14 mouse cellular contexts compared by ENCODE assay signal in genomic region chr5:49990737-49991323, GRCm38 (mm10).
DNase-seq lines count a peak whose midpoint lies in the region; ATAC-seq lines count a peak whose summit lies in the region.
"Had no signal": no experiment of that assay in that cellular context is flagged by ENCODE, and none has a peak within 500 bp of the region (broad histone marks: within the 10 kb centered on the region; RNA-seq: fewer than 3 reads in every experiment).

No protein-coding gene starts in this region.

- 0 out of 2 replicates have a peak, but pooled peaks have one; percentile 31 for ATAC-seq in limb, embryonic 11.5 days (ENCODE audit: insufficient number of reproducible peaks, low FRiP score, low TSS enrichment, low read depth)
- peak; percentile 92 for ATAC-seq in intestine, embryonic 14.5 days (replicated peaks; ENCODE audit: low FRiP score, low TSS enrichment, low read depth)
- ATAC-seq in forebrain, embryonic 11.5 days (replicated peaks; ENCODE audit: low FRiP score), result no peak
- ATAC-seq: Patski had no signal

- H3K27ac ChIP-seq in limb, embryonic 11.5 days (replicated peaks; ENCODE audit: low read depth, low read length), result no peak overlapping the region
- no peak overlapping the region for H3K27ac ChIP-seq in limb, embryonic 10.5 days
- H3K27ac ChIP-seq in intestine, embryonic 14.5 days (ENCODE audit: low read depth), result no peak overlapping the region; the same call in 1 of the 2 replicates
- no peak overlapping the region for H3K27ac ChIP-seq in forebrain, embryonic 11.5 days (ENCODE audit: low read depth, low read length)
- H3K27ac ChIP-seq: hindbrain, embryonic 13.5 days had no signal

- DNase-seq in limb, embryonic 11.5 days (ENCODE audit: low spot score), result no peak
- no peak for DNase-seq in limb, embryonic 10.5 days (ENCODE audit: low spot score)
- DNase-seq in intestine, embryonic 14.5 days (ENCODE audit: low spot score), result no peak
- DNase-seq in lung, adult 18-20 months, result peak; percentile 68 to 76
- peak; percentile 14 for DNase-seq in skeletal muscle tissue, adult 2 months (ENCODE audit: low read depth, low spot score)
- DNase-seq in forebrain, embryonic 11.5 days (ENCODE audit: low spot score), result no peak
- no peak for DNase-seq in ovary, adult 18-20 months (ENCODE audit: low spot score)
- no peak for DNase-seq in neural tube, embryonic 10.5 days (ENCODE audit: extremely low spot score, low spot score)
- DNase-seq: cerebellum, postnatal 14 days; kidney, adult 9 months; thymus, postnatal 4 days had no signal

- H3K9me3 ChIP-seq in limb, embryonic 11.5 days (ENCODE audit: control insufficient read depth, low read length), result no peaks in the 10 kb centered on the region
- H3K9me3 ChIP-seq in limb, embryonic 10.5 days (replicated peaks), result no peaks in the 10 kb centered on the region
- no peaks in the 10 kb centered on the region for H3K9me3 ChIP-seq in intestine, embryonic 14.5 days (ENCODE audit: control insufficient read depth, low read length)
- H3K9me3 ChIP-seq in forebrain, embryonic 11.5 days (ENCODE audit: control insufficient read depth, low read length), result no peaks in the 10 kb centered on the region
- H3K9me3 ChIP-seq: hindbrain, embryonic 13.5 days; megakaryocyte, embryonic 14.5 days had no signal

- H3K9ac ChIP-seq in limb, embryonic 11.5 days (ENCODE audit: low read length), result no peak overlapping the region
- no peak overlapping the region for H3K9ac ChIP-seq in intestine, embryonic 14.5 days (ENCODE audit: low read length)
- H3K9ac ChIP-seq in forebrain, embryonic 11.5 days (ENCODE audit: low read length), result no peak overlapping the region
- H3K9ac ChIP-seq: hindbrain, embryonic 13.5 days had no signal

- WGBS in limb, embryonic 11.5 days, result 86% methylated on average over 8 of the region's 8 CpGs
- WGBS in limb, embryonic 10.5 days, result 87% methylated on average over 8 of the region's 8 CpGs
- 78% methylated on average over 8 of the region's 8 CpGs for WGBS in intestine, embryonic 14.5 days
- WGBS in forebrain, embryonic 11.5 days, result 92% methylated on average over 8 of the region's 8 CpGs

- H3K4me2 ChIP-seq in limb, embryonic 11.5 days (ENCODE audit: low read depth, severe bottlenecking), result no peak overlapping the region
- no peak overlapping the region for H3K4me2 ChIP-seq in intestine, embryonic 14.5 days (ENCODE audit: low read length)
- H3K4me2 ChIP-seq in forebrain, embryonic 11.5 days (ENCODE audit: low read depth, low read length, severe bottlenecking), result no peak overlapping the region
- H3K4me2 ChIP-seq: hindbrain, embryonic 13.5 days had no signal

- no peaks in the 10 kb centered on the region for H3K27me3 ChIP-seq in limb, embryonic 11.5 days (ENCODE audit: control insufficient read depth, insufficient read depth, low read length)
- no peaks in the 10 kb centered on the region for H3K27me3 ChIP-seq in limb, embryonic 10.5 days (ENCODE audit: low read depth, poor library complexity, severe bottlenecking)
- no peaks in the 10 kb centered on the region for H3K27me3 ChIP-seq in intestine, embryonic 14.5 days (replicated peaks; ENCODE audit: control insufficient read depth, insufficient read depth, low read length)
- H3K27me3 ChIP-seq in forebrain, embryonic 11.5 days (ENCODE audit: control insufficient read depth, insufficient read depth, low read length), result no peaks in the 10 kb centered on the region
- H3K27me3 ChIP-seq: hindbrain, embryonic 13.5 days; megakaryocyte, embryonic 14.5 days; Patski had no signal

- no peaks in the 10 kb centered on the region for H3K4me1 ChIP-seq in limb, embryonic 11.5 days (ENCODE audit: control insufficient read depth, insufficient read depth, low read length)
- H3K4me1 ChIP-seq in limb, embryonic 10.5 days, result 0 out of 2 replicates have a peak, but pooled peaks cover 3% of the 10 kb centered on the region
- no peaks in the 10 kb centered on the region for H3K4me1 ChIP-seq in intestine, embryonic 14.5 days (replicated peaks; ENCODE audit: control insufficient read depth, insufficient read depth, low read length)
- 0 out of 2 replicates have a peak, but pooled peaks cover 2% of the 10 kb centered on the region for H3K4me1 ChIP-seq in forebrain, embryonic 11.5 days (replicated peaks; ENCODE audit: control insufficient read depth, insufficient read depth, low read length)

- no peaks in the 10 kb centered on the region; the same call in 1 of the 2 replicates for H3K36me3 ChIP-seq in limb, embryonic 11.5 days (ENCODE audit: control insufficient read depth, insufficient read depth, low read length)
- peaks cover 90% of the 10 kb centered on the region for H3K36me3 ChIP-seq in limb, embryonic 10.5 days
- peaks cover 13% of the 10 kb centered on the region for H3K36me3 ChIP-seq in intestine, embryonic 14.5 days (ENCODE audit: control insufficient read depth, insufficient read depth, low read length)
- no peaks in the 10 kb centered on the region; the same call in 1 of the 2 replicates for H3K36me3 ChIP-seq in forebrain, embryonic 11.5 days (ENCODE audit: control insufficient read depth, insufficient read depth, low read length)

- no peak overlapping the region for H3K4me3 ChIP-seq in limb, embryonic 11.5 days (ENCODE audit: low read depth, low read length)
- H3K4me3 ChIP-seq in limb, embryonic 10.5 days, result no peak overlapping the region
- no peak overlapping the region for H3K4me3 ChIP-seq in intestine, embryonic 14.5 days (ENCODE audit: low read depth, low read length)
- no peak overlapping the region for H3K4me3 ChIP-seq in forebrain, embryonic 11.5 days (ENCODE audit: low read depth, low read length)
- H3K4me3 ChIP-seq: hindbrain, embryonic 13.5 days; megakaryocyte, embryonic 14.5 days had no signal

Comparison
In these comparisons a context has a peak if more than half of its experiments do, and no peak if none do; other contexts are left out.
1. DNase-seq: peak in lung, adult 18-20 months (2 of 2) and skeletal muscle tissue, adult 2 months (single experiment); none in limb, embryonic 11.5 days (single experiment), limb, embryonic 10.5 days (single experiment), intestine, embryonic 14.5 days (single experiment), forebrain, embryonic 11.5 days (single experiment), ovary, adult 18-20 months (single experiment) and neural tube, embryonic 10.5 days (single experiment).